Mouse (Mus musculus) CH12.LX (cell line): ENCODE measurements at regions not wholly inside any gene's neighbourhood (a gene's known extent, or its start where the extent isn't known, plus 50 kb on each side); places are given as distances from the start of the nearest gene placed in this dataset.

Source experiments
- DNase-seq: peaks from one replicate; pipeline ENCODE4 v3.0.0-alpha.2; 2013; ENCODE audit errors: extremely low read depth
- H3K27ac ChIP-seq: 2 replicates; pipeline ENCODE4 v1.5.1; 2012; ENCODE audit warnings: low read depth, mild to moderate bottlenecking, control low read depth, moderate library complexity; ENCODE audit not compliant: insufficient read depth
- H3K27me3 ChIP-seq: replicated peaks from 2 replicates; pipeline ENCODE3; 2012; ENCODE audit warnings: inconsistent platforms
- H3K36me3 ChIP-seq, 2 experiments: replicated peaks in 1 of 2; 2 replicates each; pipeline versions ENCODE3 to v1.6.1; 2012; ENCODE audit warnings: inconsistent platforms in 1 of 2, low read length in 1 of 2, mild to moderate bottlenecking in 1 of 2, mixed read lengths in 1 of 2, moderate library complexity in 1 of 2; ENCODE audit not compliant: control insufficient read depth in 1 of 2, insufficient read depth in 1 of 2
- H3K4me1 ChIP-seq, 2 experiments: 2 replicates each; pipeline ENCODE4 v1.6.1; 2012; ENCODE audit warnings: inconsistent platforms in 1 of 2, moderate library complexity in 1 of 2; ENCODE audit not compliant: insufficient read depth in 2 of 2, control insufficient read depth in 1 of 2
- H3K4me2 ChIP-seq: 2 replicates; pipeline ENCODE4 v1.6.1; 2012; ENCODE audit warnings: low read depth, mild to moderate bottlenecking, control low read depth; ENCODE audit not compliant: poor library complexity, insufficient read depth, severe bottlenecking
- H3K4me3 ChIP-seq, 3 experiments: fragments of 150-350 bp in 1 of 3; sonication (generic) in 1 of 3; replicated peaks in 1 of 3; 2 replicates each; pipeline versions ENCODE3 to v1.5.1; 2011 to 2012; ENCODE audit warnings: low read depth in 2 of 3, low read length in 2 of 3, mild to moderate bottlenecking in 2 of 3, moderate library complexity in 2 of 3, control low read depth in 1 of 3, improper control_type of control experiment in 1 of 3, inconsistent platforms in 1 of 3, mixed read lengths in 1 of 3; ENCODE audit not compliant: poor library complexity in 1 of 3
- H3K79me2 ChIP-seq: replicated peaks from 2 replicates; pipeline ENCODE4 v1.6.1; 2012; ENCODE audit warnings: mild to moderate bottlenecking, moderate library complexity; ENCODE audit not compliant: control insufficient read depth, poor library complexity, insufficient read depth, severe bottlenecking; ENCODE audit errors: extremely low read depth
- H3K9ac ChIP-seq: 2 replicates; pipeline ENCODE4 v1.6.1; 2012; ENCODE audit warnings: low read depth, mild to moderate bottlenecking, control low read depth, moderate library complexity; ENCODE audit not compliant: insufficient read depth
- H3K9me3 ChIP-seq: replicated peaks from 2 replicates; pipeline ENCODE3; 2012; ENCODE audit warnings: low read length, inconsistent platforms, mixed read lengths
- CHD1 ChIP-seq: IDR thresholded peaks from 2 replicates; pipeline ENCODE4 v1.6.1; 2012; ENCODE audit warnings: low read depth, low read length, improper control_type of control experiment, inconsistent platforms
- CHD2 ChIP-seq: IDR thresholded peaks from 2 replicates; pipeline ENCODE4 v1.6.1; 2011; ENCODE audit warnings: low read length, improper control_type of control experiment
- CTCF ChIP-seq, 2 experiments: IDR thresholded peaks in 1 of 2; conservative IDR thresholded peaks in 1 of 2; 2 replicates each; pipeline ENCODE4 v1.5.1; 2011 to 2012; ENCODE audit warnings: low read depth in 2 of 2, low read length in 2 of 2, improper control_type of control experiment in 1 of 2, inconsistent platforms in 1 of 2, mild to moderate bottlenecking in 1 of 2, moderate library complexity in 1 of 2
- ELF1 ChIP-seq: IDR thresholded peaks from 2 replicates; pipeline ENCODE4 v1.6.1; 2014; ENCODE audit warnings: low read depth, mild to moderate bottlenecking, inconsistent platforms, low read length, improper control_type of control experiment
- EP300 ChIP-seq: IDR thresholded peaks from 2 replicates; pipeline ENCODE4 v1.6.1; 2011; ENCODE audit warnings: low read length, improper control_type of control experiment
- ETS1 ChIP-seq: conservative IDR thresholded peaks from 2 replicates; pipeline ENCODE4 v1.6.1; 2012; ENCODE audit warnings: low read depth, mild to moderate bottlenecking, inconsistent platforms, low read length, improper control_type of control experiment, moderate library complexity
- GABPA ChIP-seq: IDR thresholded peaks from 2 replicates; pipeline ENCODE4 v1.6.1; 2012; ENCODE audit warnings: low read depth, low read length, improper control_type of control experiment, inconsistent platforms; ENCODE audit not compliant: insufficient replicate concordance
- HCFC1 ChIP-seq: IDR thresholded peaks from 2 replicates; pipeline ENCODE4 v1.6.1; 2012; ENCODE audit warnings: low read depth, mild to moderate bottlenecking, inconsistent platforms, low read length, improper control_type of control experiment
- IRF4 ChIP-seq: IDR thresholded peaks from 2 replicates; pipeline ENCODE4 v1.6.1; 2014; ENCODE audit warnings: low read depth, mild to moderate bottlenecking, inconsistent platforms, low read length, improper control_type of control experiment
- JUN ChIP-seq: IDR thresholded peaks from 2 replicates; pipeline ENCODE4 v1.6.1; 2011; ENCODE audit warnings: low read depth, mild to moderate bottlenecking, low read length, improper control_type of control experiment, moderate library complexity; ENCODE audit not compliant: insufficient read depth
- JUND ChIP-seq: conservative IDR thresholded peaks from 2 replicates; pipeline ENCODE4 v1.6.1; 2011; ENCODE audit warnings: low read depth, low read length, improper control_type of control experiment
- KAT2A ChIP-seq: IDR thresholded peaks from 2 replicates; pipeline ENCODE4 v1.6.1; 2012; ENCODE audit warnings: low read length, improper control_type of control experiment, inconsistent platforms; ENCODE audit not compliant: insufficient replicate concordance
- MAFK ChIP-seq: IDR thresholded peaks from 2 replicates; pipeline ENCODE4 v1.6.1; 2011; ENCODE audit warnings: low read length, improper control_type of control experiment; ENCODE audit not compliant: insufficient replicate concordance
- MAX ChIP-seq: IDR thresholded peaks from 2 replicates; pipeline ENCODE4 v1.6.1; 2011; ENCODE audit warnings: low read length, improper control_type of control experiment
- MAZ ChIP-seq: IDR thresholded peaks from 2 replicates; pipeline ENCODE4 v1.6.1; 2012; ENCODE audit warnings: low read depth, mild to moderate bottlenecking, inconsistent platforms, low read length, improper control_type of control experiment, moderate library complexity
- MEF2A ChIP-seq: IDR thresholded peaks from 2 replicates; pipeline ENCODE4 v1.6.1; 2014; ENCODE audit warnings: low read depth, mild to moderate bottlenecking, inconsistent platforms, low read length, improper control_type of control experiment, borderline replicate concordance
- MXI1 ChIP-seq: IDR thresholded peaks from 2 replicates; pipeline ENCODE4 v1.6.1; 2011; ENCODE audit warnings: mild to moderate bottlenecking, low read depth, low read length, improper control_type of control experiment
- NELFE ChIP-seq: IDR thresholded peaks from 2 replicates; pipeline ENCODE4 v1.6.1; 2011; ENCODE audit warnings: low read depth, low read length, improper control_type of control experiment
- PAX5 ChIP-seq: IDR thresholded peaks from 2 replicates; pipeline ENCODE4 v1.6.1; 2012; ENCODE audit warnings: low read length, inconsistent platforms, mixed read lengths
- POLR2A ChIP-seq: IDR thresholded peaks from 2 replicates; pipeline ENCODE4 v1.6.1; 2011; ENCODE audit warnings: low read depth, mild to moderate bottlenecking, improper control_type of control experiment, low read length
- POLR2AphosphoS2 ChIP-seq: IDR thresholded peaks from 2 replicates; pipeline ENCODE4 v1.6.1; 2011; ENCODE audit warnings: low read depth, low read length, improper control_type of control experiment
- RAD21 ChIP-seq: IDR thresholded peaks from 2 replicates; pipeline ENCODE4 v1.6.1; 2011; ENCODE audit warnings: low read depth, mild to moderate bottlenecking, low read length, improper control_type of control experiment, moderate library complexity
- SIN3A ChIP-seq: IDR thresholded peaks from 2 replicates; pipeline ENCODE4 v1.6.1; 2012; ENCODE audit warnings: low read length, improper control_type of control experiment, inconsistent platforms
- SMC3 ChIP-seq: IDR thresholded peaks from 2 replicates; pipeline ENCODE4 v1.6.1; 2011; ENCODE audit warnings: low read depth, low read length, improper control_type of control experiment
- TBP ChIP-seq: conservative IDR thresholded peaks from 2 replicates; pipeline ENCODE4 v1.6.1; 2011; ENCODE audit warnings: low read depth, low read length, improper control_type of control experiment
- TCF12 ChIP-seq: IDR thresholded peaks from 2 replicates; pipeline ENCODE4 v1.6.1; 2014; ENCODE audit warnings: low read depth, mild to moderate bottlenecking, inconsistent platforms, low read length, improper control_type of control experiment
- UBTF ChIP-seq: IDR thresholded peaks from 2 replicates; pipeline ENCODE4 v1.6.1; 2012; ENCODE audit warnings: low read depth, mild to moderate bottlenecking, inconsistent platforms, low read length, improper control_type of control experiment, moderate library complexity
- USF1 ChIP-seq: IDR thresholded peaks from 2 replicates; pipeline ENCODE4 v1.6.1; 2014; ENCODE audit warnings: low read depth, mild to moderate bottlenecking, inconsistent platforms, low read length, improper control_type of control experiment
- USF2 ChIP-seq: conservative IDR thresholded peaks from 2 replicates; pipeline ENCODE4 v1.6.1; 2011; ENCODE audit warnings: low read depth, low read length, improper control_type of control experiment
- ZC3H11A ChIP-seq: IDR thresholded peaks from 2 replicates; pipeline ENCODE4 v1.6.1; 2012; ENCODE audit warnings: low read depth, mild to moderate bottlenecking, inconsistent platforms, low read length, improper control_type of control experiment
- ZKSCAN1 ChIP-seq: IDR thresholded peaks from 2 replicates; pipeline ENCODE4 v1.6.1; 2012; ENCODE audit warnings: low read depth, inconsistent platforms, low read length, improper control_type of control experiment, borderline replicate concordance
- ZNF384 ChIP-seq: IDR thresholded peaks from 2 replicates; pipeline ENCODE4 v1.6.1; 2012; ENCODE audit warnings: low read depth, low read length, improper control_type of control experiment, inconsistent platforms
- dilution Hi-C: fragments of 300-500 bp; cut with MboI; formaldehyde crosslinking; loops from 2 replicates; pipeline ENCODE4 v1.14.3; 2020; ENCODE audit warnings: low sequenced_read_pairs; ENCODE audit not compliant: extremely low pct_unique_long_range_greater_than_20kb, extremely low pct_ligation_motif_present
- in situ Hi-C: fragments of 300-500 bp; cut with MboI; formaldehyde crosslinking; loops from 3 replicates; pipeline ENCODE4 v1.14.3; 2019; ENCODE audit warnings: low sequenced_read_pairs, low pct_ligation_motif_present, low pct_unique_long_range_greater_than_20kb, mixed read lengths

- in situ Hi-C loops = loop anchor here (25.0 kb wide), 1 partner anchor 228 kb away; no protein-coding TSS in a partner anchor
- H3K27me3 ChIP-seq = no peaks in the 10 kb centered on the region
- no peak for DNase-seq
- H3K79me2 ChIP-seq = no peaks in the 10 kb centered on the region
- dilution Hi-C loops = no loop called here
- H3K4me3 ChIP-seq = no peak overlapping the region
- H3K9ac ChIP-seq = no peak overlapping the region
- H3K27ac ChIP-seq = no peak overlapping the region
- no peaks in the 10 kb centered on the region for H3K36me3 ChIP-seq
- no peaks in the 10 kb centered on the region for H3K9me3 ChIP-seq
- H3K4me2 ChIP-seq = no peak overlapping the region
- no peak for TF ChIP-seq SIN3A
- no peak for TF ChIP-seq KAT2A
- no peak for TF ChIP-seq MAX
- TF ChIP-seq USF1 = no peak
- no peak for TF ChIP-seq ZKSCAN1
- no peak for TF ChIP-seq CHD1
- TF ChIP-seq JUND = no peak
- TF ChIP-seq ELF1 = no peak
- no peak for TF ChIP-seq SMC3
- TF ChIP-seq MXI1 = no peak
- TF ChIP-seq UBTF = no peak
- TF ChIP-seq TCF12 = no peak
- TF ChIP-seq CHD2 = no peak
- TF ChIP-seq JUN = no peak
- no peak for TF ChIP-seq PAX5
- TF ChIP-seq CTCF (conservative IDR thresholded peaks at IDR 0.05 in 1 of 2, IDR thresholded peaks at IDR 0.05 in 1 of 2; ENCODE audit: low read depth in 2 of 2, low read length in 2 of 2) = no peak
- TF ChIP-seq EP300 = no peak
- TF ChIP-seq ZC3H11A = no peak
- no peak for TF ChIP-seq TBP
- no peak for TF ChIP-seq ZNF384
- peaks cover 6 to 12% of the 10 kb centered on the region in 2 experiments; a peak in 3 of 4 replicates for H3K4me1 ChIP-seq
Measured at GRCm38 (mm10) chr9:122459491-122459890, 108.1 kb downstream of the Abhd5 start.

- Histone ChIP-seq H3K4me2 (no peak overlapping the region), H3K9me3 (no peaks in the 10 kb centered on the region), H3K4me3 (no peak overlapping the region), H3K79me2 (no peaks in the 10 kb centered on the region), H3K27ac (no peak overlapping the region), H3K36me3 (no peaks in the 10 kb centered on the region), H3K27me3 (no peaks in the 10 kb centered on the region), H3K9ac (no peak overlapping the region), H3K4me1 (peaks cover 7 to 36% of the 10 kb centered on the region in 2 experiments)
- in situ Hi-C loops = loop anchor here (25.0 kb wide), 1 partner anchor 216 kb away; no protein-coding TSS in a partner anchor
- dilution Hi-C loops = no loop called here
- peak; percentile 77 for DNase-seq
- TF ChIP-seq ETS1 (peak; percentile 77), ZC3H11A (no peak), MEF2A (no peak), MAFK (peak; percentile 100), POLR2AphosphoS2 (no peak), CHD2 (no peak), ZNF384 (no peak), CTCF (conservative IDR thresholded peaks at IDR 0.05 in 1 of 2, IDR thresholded peaks at IDR 0.05 in 1 of 2; ENCODE audit: low read depth in 2 of 2, low read length in 2 of 2) (no peak), EP300 (peak; percentile 28; the same call in 1 of the 2 replicates), MAZ (no peak), SIN3A (no peak), USF2 (no peak), TCF12 (no peak), CHD1 (no peak), HCFC1 (no peak), ZKSCAN1 (no peak), JUND (peak; percentile 46), UBTF (no peak), JUN (peak; percentile 46; the same call in 1 of the 2 replicates), RAD21 (no peak), SMC3 (no peak), MAX (no peak), GABPA (peak; percentile 59), IRF4 (no peak), NELFE (no peak), ELF1 (no peak), POLR2A (no peak), PAX5 (no peak)
Measured at GRCm38 (mm10) chr9:122471539-122471938, 120.1 kb downstream of the Abhd5 start.
